Mouse (Mus musculus) liver, adult 2 months (tissue): ENCODE measurements around the gene Pgpep1l.

ENCODE experiments used
- CTCF ChIP-seq: fragments of 200-500 bp; IDR thresholded peaks from 2 replicates; pipeline ENCODE4 v1.5.1; 2011; ENCODE audit warnings: low read depth, low read length, control low read depth
- POLR2A ChIP-seq: fragments of 200-500 bp; IDR thresholded peaks from 2 replicates; pipeline ENCODE4 v1.6.1; 2011; ENCODE audit warnings: low read length, control low read depth; ENCODE audit not compliant: insufficient read depth; ENCODE audit errors: extremely low read depth

DNA sequence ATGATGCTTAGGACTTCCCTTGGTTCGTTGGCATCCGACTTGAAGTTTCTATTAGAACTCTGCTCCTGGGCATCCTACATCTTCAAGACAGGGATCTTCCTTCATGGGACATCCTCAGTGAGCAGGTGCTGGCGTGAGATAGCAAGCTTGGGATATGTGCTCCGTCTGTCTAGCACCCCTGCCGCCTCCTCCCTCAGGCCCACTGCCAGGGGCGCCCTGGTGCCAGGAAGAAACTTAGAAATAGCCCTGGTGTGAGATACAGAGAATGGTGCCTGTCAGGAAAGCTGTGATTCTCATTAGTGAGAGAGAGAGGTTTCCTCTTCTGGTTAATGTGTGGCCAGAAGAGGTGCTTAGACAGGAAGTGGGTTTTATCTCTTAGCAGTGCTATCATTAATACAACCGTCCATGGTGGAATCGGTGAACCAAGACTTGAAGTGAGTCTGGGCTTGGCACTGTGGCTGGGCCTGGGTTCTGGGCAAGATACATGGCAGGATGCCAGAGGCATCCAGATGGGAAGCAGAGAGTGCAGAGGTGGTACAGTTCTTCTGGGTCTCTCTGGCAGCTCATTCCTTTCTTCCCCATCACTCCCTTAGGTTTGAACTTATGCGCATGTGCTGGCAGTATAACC, 38.5 kb downstream of the Pgpep1l start:
- TF ChIP-seq CTCF (no peak), POLR2A (no peak)
